Mouse (Mus musculus) kidney, postnatal 25 days (tissue): ENCODE results near the gene Gm20425.

Source experiments
- DNase-seq, 2 experiments: peaks; one replicate each; pipeline ENCODE4 v3.0.0; 2021; ENCODE audit warnings: mixed read lengths in 2 of 2

Gene Gm20425

DNA sequence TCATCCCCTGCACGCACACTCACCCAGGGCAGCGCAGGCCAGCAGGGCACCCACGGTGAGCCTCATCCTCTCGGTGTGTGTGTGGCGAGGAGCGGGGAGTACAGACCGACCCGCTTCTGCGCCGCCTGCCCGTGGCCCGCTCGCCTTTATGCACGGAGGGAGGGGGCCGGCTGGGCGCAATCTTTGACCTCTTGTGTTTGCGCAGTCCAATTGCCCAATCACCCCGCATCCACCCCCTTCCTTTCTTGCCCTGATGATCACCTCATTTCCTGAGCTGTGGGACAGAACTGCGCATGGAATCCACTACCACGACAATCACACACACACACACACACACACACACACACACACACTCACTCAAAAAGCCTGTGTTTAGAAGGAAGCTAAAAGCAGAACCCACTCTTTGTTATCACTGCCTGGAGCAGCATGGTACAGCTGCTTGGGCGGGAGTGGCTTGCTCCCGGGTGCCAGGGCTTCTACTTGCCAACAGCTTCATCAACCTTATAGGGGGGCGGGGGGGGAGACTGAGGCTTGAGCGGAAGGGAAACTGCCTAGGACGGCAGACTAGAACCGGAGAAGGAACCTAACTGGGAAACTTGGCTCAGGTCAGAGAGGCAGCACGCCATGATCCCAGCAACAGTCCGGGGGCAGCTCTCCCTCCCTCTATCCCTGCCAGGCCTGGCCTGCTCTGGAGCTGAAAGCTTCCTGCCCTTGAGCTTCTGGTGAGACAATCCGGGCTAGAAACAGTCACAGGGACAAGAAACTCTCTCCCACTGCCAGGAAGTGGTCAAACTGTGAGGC is at the start of gene Gm20425, which contains the start of gene Trf:
TSS of gene Gm20425 (minus strand) at position 157 of the 801 bp plus-strand sequence.
TSS of gene Trf (minus strand) at position 294 of the 801 bp plus-strand sequence.
- DNase-seq = peak; percentile 61 to 75

DNA sequence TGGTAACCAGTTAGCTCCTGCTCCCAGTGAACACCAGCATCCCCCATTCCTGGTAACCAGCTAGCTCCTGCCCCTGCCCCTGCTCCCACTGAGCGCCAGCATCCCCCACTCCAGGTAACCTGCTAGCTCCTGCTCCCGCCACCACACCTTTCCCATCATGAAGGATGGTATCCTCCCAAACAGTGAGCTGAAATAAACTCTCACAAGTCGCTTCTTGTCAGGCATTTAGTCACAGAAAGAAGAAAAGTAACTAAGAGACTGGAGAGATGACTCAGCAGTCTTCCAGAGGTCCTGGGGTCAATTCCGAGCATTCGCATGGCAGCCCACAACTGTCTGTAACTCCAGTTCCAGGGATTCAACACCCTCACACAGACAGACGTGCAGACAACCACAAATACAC is 46.8 kb upstream of the Gm20425 start:
- no peak for DNase-seq

DNA sequence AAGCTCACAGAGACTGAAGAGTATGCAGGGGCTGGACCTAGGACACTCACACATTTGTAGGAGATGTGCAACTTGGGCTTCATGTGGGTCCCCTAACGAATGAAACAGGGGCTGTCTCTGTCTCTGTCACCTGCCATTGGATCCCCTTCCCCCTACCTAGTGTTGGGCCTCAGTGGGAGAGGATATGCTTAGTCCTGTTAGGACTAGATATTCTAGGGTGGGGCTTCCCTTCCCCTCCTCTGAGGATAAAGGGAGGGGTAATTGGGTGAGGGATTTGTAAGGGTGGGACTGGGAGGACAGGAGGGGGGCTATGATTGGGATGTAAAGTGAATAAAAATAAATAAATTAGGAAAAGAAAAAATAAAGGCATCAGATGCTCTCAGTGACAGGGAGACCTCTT is 45.6 kb upstream of the Gm20425 start:
- no peak for DNase-seq

DNA sequence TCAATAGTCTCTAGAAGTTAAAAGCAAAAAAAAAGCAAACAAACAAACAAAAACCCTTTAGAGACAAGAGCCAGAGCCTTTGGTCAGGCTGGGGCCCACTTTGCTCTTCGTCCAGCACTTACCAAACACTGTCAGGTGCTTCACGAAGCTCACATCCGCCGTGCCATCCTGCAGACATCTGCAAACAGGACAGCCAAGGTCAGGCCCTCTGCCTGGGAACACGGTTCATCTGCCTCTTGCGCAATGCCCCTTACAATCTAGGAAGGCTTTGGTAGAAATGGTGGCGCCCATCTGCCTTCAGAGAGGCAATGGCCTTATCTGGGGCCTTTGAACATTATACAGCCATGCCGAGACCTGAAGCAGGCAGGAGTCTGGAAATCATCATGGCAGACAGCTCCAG is 44.7 kb upstream of the Gm20425 start:
- DNase-seq = no peak

DNA sequence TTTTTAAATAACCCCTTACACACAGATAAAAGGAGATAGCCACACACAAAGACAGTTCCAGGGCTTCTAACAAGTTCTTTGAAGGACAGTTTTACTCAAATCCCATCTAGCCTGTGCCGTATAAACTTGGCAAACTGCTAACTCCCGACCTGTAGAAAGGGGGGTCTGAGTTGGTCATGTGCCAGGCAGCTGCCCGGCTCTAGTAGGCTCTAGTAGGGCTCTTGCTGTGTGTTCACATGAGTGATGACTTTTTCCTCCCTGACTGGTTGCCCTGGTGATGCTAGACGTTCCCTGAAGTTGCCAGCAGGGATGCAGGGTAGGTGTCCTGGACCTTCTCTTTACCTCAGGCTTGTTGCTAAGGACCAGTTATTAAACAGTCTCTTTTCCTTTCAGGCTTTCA is 41.0 kb upstream of the Gm20425 start:
- no peak for DNase-seq

DNA sequence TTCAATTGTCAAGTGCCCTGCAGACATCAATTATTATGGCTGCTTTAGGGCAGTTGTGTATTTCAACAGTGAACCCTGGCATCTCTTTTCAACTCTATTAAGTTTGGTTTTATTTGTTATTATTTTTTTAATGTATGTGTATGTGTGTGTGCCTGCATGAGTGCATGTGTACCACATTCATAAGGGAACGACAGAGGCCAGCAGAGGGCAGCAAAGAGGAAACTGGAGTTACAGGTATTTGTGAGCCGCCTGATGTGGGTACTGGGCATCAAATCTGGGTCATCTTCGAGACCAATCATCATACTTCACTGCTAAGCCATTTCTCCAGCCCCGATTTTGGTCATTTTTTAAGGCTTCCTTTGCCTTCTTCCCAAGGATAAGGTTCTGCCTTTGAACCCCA is 35.7 kb upstream of the Gm20425 start:
- DNase-seq = no peak

DNA sequence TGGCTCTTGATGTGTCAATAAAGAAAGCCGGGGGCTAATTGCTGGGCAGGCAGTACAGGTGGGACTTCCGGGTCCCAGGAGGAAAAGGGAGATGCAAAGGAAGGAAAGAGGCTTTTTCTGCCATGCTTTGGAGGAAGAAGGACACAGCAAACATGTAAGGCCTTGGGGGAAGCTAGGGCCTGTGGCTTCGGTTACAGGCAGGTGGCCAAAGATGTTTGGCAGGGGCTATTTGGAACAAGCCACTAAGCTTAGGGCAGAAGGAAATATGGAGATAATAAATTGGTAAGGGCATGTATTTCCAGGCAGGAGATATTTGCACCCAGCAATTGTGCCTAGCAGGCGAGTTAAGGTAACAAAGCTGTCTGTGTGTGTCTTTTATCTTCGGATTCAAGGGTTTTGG is 22.8 kb upstream of the Gm20425 start:
- DNase-seq = peak in 1 of 2 experiments; percentile 21

DNA sequence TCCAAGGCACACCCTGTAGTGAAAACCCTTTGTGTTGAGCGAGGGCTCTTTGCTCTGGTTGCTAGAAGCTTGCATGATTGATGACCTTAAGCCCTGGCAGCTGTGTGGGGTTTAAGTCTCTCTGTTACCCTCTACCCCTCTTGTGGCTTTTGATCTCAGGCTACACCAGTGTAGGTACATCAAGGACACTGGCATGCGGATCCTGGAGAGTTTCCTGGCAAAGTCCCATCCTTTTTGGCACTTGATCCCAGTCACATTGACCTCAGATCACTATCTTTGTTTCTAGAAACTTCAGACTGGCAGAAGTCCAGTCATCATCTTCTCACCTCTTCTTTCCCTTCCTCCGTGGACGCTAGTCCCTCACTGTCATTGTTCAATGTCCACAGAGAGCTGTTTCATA is 18.5 kb upstream of the Gm20425 start:
- DNase-seq = no peak

DNA sequence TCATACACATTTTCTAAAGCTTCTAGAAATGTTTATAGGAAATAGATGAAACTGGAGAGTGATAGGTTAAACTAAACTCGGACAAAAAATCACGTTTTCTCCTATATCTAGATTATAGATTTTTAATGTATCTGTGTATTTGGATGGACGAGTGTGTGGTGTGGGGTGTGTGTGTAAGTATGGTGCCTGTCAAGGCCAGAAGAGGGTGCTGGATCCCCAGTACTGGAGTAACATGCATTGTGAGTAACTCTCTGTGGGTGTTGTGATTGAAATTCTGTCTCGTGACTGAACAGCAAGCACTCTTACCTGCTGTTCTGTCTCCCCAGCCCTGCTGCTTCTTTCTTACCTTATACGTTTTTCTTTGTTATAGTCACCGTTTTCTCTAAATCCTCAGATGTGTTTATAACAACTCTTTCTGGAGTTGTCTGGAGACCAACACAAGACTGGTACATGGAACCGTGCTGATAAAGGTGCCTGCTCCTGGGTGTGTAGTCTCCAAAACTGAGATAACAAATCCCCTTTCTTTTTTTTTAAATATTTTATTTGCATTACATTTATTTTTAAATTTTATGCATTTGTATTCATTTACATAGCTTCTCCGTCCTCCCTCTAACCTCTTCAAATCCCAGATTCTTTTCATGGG is 16.5 kb upstream of the Gm20425 start:
- DNase-seq = no peak

DNA sequence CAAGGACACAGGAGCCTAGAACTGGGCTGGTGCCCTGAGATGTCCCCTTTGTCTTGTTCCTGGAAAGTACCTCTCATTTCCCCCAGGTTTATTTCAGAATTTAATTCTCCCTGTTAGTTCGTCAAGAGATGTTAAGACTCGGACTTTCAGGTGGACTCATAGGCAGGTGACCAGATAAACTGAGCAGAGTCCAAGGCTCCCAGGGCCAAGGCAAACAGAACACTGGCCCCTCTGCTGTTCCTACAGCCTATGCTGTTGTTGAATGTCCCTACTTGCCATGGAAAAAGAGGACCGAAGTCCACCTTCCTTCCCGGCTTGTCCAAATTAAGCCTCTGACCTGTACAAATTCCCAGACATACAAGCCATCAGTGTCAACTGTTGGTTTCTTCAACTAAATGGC is 13.5 kb upstream of the Gm20425 start:
- DNase-seq = peak; percentile 9 to 67

DNA sequence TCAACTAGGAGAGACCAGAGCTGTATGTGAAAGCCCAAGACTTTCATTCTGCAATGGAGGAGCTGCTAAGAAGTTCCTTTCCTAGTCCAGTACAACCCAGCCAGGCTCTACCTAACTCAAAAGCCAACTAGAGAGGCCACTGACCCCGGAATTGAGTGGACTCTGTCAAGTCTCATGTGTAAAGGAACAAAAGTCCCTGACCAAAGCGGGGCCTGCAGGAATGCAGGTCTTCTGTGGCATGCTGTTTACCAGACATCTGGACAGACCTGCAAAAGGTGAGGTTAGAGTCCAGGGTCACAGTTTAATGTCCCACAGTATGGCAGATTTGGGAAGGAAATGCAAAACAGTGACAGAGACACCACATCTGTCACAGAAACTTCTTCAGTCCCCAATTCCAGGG is 11.1 kb upstream of the Gm20425 start:
- DNase-seq = peak; percentile 8 to 46

DNA sequence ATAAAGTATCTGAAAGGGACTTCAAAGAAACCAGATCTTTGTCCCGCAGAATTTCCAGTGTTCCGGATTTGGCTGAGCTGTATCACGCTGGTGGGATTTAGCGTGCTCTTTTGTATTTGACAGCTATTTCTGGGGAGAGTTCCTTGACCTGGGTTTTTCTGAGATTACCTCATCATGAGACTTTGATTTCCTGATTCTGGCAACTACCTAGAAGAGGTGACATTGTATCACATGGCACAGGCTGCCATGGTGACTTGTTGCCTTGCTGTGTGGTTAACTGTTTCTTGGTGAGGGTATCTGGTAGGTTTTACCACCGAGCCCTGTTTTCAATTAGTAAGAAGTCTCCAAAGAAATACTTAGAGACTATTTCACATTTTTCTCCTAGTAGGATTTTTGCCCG is 9.4 kb upstream of the Gm20425 start:
- no peak for DNase-seq

DNA sequence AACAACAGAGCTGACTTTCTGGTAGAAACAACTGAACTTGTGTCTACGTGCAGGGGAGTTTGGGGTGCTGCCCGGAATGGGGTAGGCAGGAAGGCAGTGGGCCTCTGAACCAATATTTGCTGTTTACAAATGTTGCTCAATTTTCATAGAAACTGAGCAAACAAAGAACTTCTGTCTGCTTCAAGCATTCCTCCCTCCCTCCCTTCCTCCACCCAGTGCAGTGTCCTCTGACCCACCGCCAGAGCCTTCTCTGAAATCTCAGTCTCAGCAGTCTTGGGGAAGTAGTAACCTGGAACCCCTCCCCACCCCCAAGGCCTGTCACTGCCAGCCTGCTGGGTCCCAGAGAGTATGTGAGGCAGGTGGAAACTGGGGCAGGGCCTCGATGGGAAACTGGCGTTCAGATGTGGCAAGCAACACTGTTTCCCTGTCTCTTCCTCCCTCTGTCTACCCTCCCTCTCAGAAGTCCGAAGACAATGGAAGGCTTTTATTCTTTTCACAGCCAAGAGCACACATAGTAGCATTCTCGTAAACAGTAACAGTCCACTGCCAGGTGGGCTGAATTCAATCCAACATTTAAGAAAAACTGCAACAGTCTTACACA is 4.6 kb upstream of the Gm20425 start:
- peak in 1 of 2 experiments; percentile 7 for DNase-seq

DNA sequence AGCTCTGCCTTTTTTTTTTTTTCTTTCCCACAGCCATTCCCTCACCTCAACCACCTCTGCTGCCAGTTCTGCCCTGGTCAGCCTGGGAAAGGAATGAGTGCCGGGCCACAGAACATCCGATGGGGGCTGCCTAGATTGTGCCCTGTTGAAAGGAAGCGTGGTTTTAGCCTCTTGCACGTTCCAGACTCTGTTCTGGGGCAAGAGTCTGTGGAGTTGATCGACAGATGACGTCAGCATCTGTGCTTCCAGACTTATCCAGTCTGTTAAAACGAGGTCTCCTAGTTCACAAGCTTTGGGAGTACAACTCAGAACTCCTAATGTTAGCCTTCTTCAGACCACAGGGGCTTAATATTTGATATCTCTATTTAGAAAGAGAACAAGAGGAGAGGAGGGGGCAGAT is 4.0 kb upstream of the Gm20425 start:
- DNase-seq = no peak

DNA sequence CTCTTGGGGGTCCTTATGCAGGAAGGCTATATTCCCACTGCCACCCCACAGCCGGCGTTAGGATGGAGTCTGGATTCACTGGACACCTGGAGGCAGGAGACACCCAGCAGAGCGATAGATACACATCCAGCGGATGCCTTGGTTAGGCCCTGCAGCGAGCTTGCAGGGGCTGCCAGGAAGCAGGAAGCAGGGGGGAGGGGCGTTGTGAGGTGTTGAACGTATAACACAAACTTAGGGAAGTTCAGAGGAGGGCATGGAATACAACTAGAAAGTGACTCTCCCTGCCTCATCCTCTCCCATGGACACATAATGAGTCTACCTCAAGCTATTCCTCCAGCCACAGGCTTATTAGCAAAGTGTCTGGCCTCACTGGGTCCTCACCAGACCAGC is 2.9 kb upstream of the Gm20425 start:
- no peak for DNase-seq

DNA sequence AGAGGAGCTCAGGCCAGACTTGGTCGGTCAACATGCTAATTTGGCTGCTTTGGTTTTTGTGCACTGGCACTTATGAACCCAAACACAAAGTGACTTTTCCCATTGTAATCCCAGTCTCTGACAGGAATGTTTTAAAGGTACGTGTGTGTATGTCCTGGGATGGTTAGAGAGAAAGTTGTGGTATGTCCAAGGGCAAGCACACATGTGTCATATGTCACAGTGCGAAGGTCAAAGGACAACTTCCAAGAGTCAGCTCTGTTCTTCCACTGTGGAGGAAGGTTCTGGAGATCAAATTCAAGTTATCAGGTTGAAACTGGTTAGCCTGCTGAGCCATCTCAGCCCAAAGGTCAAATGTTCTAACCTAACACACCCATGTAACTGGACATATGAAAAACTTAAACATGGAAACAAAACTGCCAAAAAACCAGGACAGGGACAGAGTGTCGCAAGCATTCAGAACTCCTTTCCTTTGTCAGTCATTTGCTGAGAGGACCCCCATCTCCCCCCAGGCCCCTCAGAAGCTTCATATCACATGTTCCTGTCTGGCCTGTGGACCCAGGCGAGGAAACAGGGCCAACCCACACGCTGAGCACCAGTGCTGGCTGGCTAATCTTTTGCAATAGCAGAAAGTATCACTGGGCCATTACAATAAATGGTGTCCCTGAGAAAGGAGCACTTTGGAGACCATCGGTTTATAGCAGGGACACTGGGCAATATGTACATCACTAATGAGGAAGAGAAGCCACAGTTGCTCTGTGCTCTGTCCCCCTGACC is 2.3 kb upstream of the Gm20425 start:
- no peak for DNase-seq

DNA sequence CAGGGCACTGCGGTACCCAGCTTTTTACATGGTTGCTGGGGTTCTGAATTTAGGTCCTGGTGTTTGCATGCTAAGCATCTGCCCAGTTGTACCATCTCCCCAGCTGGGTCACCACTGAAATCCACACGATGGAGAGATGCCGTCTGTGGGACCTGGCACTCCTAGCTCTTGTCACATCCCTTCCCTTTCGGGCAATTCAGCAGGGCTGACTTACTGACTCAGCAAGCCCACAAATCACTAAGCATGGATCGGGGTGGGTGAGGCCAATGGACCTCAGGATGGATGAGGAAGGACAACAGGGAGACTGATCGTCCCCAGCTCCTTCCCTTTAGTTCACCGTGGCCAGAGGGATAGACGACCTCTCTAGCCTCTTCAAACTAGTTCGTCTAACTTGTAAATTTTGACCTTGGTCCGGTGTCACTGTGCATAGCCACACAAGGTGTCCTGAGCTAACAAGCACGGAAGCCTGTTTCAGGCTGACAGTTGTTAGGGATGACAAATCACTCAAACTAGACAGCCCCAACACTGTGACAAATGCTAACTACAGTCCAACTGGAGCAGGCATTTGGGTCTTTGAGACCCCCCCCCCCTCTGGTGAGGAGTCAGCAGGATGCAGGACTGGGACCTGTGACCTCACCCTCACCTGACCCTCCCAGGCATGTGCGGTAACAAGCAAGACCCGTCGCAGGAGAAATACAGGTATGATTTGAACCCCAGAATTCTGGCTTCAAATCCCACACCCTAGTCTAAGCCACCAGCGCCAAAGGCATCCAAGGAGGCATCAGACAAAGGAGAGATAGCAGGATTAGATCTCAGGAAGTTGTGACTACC is 855 bp downstream of the Gm20425 start:
- no peak for DNase-seq

DNA sequence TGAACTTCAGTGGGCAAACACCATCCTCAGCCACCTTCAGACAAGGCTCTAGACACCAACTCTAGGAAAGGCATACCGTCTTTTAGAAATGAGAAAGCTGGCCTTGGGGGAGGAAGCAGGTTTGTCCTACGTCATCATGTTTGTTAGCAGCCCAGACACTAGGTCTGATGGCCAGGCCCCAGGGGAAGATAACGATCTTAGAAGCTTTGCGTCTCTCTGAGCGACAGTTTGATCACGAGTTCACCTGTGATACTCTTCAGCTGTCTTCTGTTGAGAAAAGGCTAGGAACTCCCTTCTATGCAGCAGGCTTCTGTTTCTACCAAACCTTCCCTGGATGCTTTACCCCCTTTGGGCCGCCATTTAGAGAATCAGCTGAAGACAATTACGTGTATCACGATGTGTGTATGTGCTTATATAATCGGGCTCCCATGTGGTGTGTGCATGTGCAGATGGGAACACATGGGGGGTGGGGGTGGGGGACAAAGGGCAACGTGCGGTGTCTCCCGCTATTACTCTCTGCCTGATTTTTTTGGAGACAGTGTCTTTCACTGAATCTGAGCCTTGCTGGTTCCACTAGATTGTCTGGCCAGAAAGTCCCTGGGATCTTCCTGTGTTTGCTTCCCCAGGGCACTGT is 1.6 kb downstream of the Gm20425 start:
- DNase-seq = no peak

DNA sequence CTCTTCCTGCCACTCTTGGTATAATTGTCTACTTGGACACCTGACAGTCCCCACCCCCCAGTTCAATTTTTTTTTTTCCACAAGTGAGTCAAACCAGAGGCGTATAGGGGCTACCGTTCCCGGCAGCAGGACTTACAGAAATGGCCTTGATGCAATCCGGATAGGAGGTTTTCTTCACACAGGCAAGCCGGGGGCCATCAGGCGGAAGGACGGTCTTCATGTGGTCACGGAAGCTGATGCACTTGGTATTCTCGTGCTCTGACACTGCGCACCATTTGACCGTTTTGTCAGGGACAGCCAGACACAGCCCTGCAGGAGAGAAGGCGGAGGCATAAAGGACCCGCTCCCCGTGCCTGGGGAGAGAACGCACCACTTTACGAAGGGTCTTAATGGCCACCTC is 2.3 kb downstream of the Gm20425 start:
- no peak for DNase-seq

DNA sequence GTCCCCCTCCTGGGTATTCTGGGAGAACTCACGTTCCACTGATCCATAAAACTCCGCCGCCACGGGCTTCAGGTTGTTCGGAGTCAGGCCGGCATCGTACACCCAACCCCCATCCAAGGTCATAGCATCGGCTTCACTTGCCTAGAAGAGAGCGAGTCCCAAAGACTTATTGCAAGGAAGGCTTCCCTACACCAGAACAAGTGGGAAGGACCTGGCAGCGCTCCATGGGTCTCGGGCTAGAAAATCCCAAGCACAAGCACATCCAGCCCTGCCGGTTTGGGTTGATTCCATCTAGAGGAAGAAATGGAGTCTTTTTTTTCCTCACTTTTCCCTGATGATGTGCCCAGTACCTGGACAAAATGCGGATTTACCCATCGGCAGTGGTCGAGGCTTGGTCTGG is 3.3 kb downstream of the Gm20425 start:
- peak in 1 of 2 experiments; percentile 66 for DNase-seq

DNA sequence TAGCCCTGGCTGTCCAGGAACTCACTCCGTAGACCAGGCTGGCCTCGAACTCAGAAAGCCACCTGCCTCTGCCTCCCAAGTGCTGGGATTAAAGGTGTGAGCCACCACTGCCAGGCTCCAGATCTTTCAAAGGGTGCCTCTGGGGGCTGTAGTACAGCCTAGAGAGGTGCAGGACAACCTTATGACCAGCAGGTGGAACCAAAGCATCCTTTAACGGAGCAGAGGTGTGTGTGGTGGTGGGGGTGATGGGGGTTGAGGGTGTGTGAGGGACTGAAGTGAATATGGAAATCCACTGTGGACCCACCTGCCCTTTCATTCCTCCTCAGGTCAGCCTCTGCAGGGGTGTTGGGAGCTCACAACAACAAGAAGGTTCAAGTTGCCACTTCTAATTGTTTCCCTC is 4.6 kb downstream of the Gm20425 start:
- DNase-seq = peak in 1 of 2 experiments; percentile 39

DNA sequence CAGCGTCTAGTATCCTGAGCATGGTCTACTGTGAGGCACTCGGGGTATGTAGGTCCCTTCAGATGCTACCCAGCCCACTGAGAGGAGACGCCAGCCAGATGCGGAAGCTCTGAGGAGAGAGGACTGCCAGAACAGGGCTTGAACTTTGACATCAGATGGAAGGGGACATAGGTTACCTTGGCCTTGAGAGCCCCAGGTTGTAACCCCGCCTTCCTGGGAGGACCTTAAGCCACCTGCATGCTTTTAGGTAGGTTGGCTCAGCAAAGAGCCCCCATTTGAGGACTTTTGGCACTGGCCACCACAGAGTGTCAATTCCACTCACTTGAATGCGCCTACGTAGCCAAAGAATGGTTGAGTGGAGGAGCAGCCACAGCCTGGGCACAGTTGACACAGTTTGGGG is 5.4 kb downstream of the Gm20425 start:
- DNase-seq = no peak
